Mouse (Mus musculus) cerebral cortex, adult 2 months (tissue): ENCODE results near the gene Stag2.

Experiments
- WGBS: fragments of 180-500 bp; shearing (Covaris S2); methylation state at CpG from one replicate; pipeline ENCODE4 v1.1.7; 2018; 5-methylcytosine and 5-hydroxymethylcytosine counted together

Stag2 gene

GRCm38 (mm10) chrX:42148788-42149556, at the start of gene Stag2:
Gene Stag2, plus strand, starts transcription at chrX:42149317.
- WGBS: 5% methylated on average over 59 of the region's 76 CpGs

DNA sequence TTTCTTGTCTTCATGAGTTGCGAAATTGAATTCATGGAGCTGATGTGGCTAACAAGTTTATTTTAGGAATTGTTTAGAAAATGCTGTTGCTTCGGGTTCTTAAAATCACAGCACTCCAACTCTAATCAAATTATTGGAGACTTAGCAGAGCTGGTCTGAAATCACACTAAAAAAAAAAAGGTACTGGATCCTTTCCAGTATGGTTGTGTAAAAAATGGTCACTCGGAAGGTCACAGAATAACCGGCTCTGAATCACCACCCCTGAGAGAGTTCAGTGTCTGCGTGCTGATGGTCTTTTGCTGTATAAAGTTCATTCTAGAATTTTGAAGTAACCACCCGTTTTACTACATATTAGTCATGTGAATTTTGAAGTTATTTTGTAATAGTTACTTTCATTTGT, 42.0 kb upstream of the Stag2 start:
- WGBS: 89% methylated on average over 6 of the region's 6 CpGs

DNA sequence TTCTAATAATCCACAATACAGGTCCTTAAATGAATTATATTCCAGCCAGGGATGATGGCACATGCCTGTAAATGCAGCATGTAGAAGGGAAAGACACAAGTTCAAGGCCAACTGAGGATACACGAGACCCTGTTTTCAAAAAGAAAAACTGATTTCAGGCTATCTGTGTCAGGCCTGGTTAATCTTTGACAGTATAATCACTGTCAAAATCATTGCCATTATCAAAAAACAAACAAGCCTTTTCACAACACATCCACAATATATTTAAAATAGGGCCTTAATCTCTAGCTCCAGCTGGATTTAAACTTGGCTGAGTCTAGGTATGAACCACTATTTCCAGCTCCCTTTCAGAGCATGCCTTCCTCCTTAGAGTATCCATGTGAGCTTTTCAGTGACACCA, 38.5 kb upstream of the Stag2 start:
- 81% methylated on average over 1 of the region's 1 CpGs for WGBS

DNA sequence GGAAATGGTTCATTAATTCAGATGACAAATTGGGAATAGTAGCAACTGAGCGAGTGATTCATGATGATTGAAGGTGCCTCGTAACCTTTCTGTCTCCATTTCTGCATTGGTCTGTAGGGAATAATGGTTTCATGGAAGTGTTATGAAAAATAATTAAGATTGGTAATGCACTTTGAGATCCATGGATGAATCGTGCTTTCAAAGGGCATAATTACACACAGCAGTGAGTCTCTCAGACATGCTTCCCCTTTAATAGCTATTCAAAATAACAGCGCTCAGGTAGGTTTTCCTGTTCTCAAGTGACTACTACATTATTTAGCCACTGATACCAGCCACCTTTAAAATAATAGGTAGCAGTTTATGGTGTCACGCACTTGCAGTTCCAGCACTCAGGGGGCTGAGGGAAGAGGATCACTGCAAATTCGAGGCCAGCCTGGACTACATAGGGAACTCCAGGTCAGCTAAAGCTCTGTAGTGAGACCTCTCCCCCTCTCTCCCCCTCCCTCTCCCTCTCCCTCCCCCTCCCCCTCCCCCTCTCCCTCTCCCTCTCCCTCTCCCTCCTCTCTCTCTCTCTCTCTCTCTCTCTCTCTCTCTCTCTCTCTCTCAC, 29.6 kb upstream of the Stag2 start:
- 93% methylated on average over 6 of the region's 6 CpGs for WGBS

- 73% methylated on average over 5 of the region's 5 CpGs for WGBS
These were observed 24.0 kb upstream of the Stag2 start for GRCm38 (mm10) chrX:42124963-42125697.

DNA sequence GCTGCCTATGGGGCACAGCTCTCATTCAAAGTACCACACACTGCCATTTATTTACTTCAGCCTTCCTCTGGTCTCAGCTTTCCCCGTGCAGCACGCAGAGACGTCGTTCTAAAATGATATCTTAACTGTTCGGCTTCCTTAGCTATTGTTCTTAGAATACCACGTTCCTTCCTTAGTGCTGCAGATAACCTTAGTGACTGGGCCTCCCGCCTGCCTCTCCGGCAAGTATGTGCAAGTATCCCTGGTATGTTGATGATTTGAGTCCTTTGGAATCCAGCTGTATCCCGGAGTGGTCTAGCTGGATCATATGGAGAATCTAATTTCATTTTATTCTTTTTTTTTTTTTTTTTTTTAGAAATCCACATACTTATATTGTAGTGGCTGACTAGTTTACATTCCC, 9.2 kb upstream of the Stag2 start:
- 73% methylated on average over 9 of the region's 9 CpGs for WGBS

- WGBS: 78% methylated on average over 3 of the region's 3 CpGs
These were observed 6.5 kb upstream of the Stag2 start for GRCm38 (mm10) chrX:42142620-42143019.

- WGBS: 88% methylated on average over 4 of the region's 4 CpGs
These were observed 5.1 kb upstream of the Stag2 start for GRCm38 (mm10) chrX:42143991-42144390.

- WGBS: 49% methylated on average over 5 of the region's 5 CpGs
These were observed 1.1 kb upstream of the Stag2 start for GRCm38 (mm10) chrX:42148016-42148451.

GRCm38 (mm10) chrX:42149557-42150345, 634 bp downstream of the Stag2 start:
- 2% methylated on average over 43 of the region's 71 CpGs for WGBS

- WGBS: 6% methylated on average over 24 of the region's 40 CpGs
These were observed 1.4 kb downstream of the Stag2 start for GRCm38 (mm10) chrX:42150346-42151023.

GRCm38 (mm10) chrX:42151024-42151754, 2.1 kb downstream of the Stag2 start:
- 4% methylated on average over 25 of the region's 25 CpGs for WGBS

GRCm38 (mm10) chrX:42151903-42152369, 2.8 kb downstream of the Stag2 start:
- WGBS: 2% methylated on average over 17 of the region's 17 CpGs

- WGBS: 8% methylated on average over 4 of the region's 4 CpGs
These were observed 3.9 kb downstream of the Stag2 start for GRCm38 (mm10) chrX:42153056-42153455.

DNA sequence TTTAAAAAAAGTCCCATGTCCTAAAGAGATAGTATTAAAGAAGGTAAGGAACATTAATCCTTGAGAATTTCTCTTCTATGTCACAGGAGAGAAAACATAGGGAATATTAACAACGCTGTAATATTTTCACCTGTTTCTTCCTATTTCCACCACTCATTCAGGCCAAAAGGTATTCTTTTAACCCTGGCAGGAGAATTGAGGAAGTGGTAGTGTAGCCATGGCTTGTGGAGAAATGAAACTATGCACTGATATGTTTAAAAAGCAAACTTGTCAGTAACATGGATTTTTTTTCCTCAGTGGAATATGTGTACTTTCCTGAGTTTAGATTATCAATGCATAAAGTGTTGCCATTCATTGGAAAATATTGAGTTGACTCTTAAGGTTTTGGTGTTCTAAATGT, 16.3 kb downstream of the Stag2 start:
- WGBS: 87% methylated on average over 1 of the region's 1 CpGs

- whole genome bisulfite sequencing: 71% methylated on average over 5 of the region's 5 CpGs
These were observed 21.7 kb downstream of the Stag2 start for GRCm38 (mm10) chrX:42170811-42171210.

GRCm38 (mm10) chrX:42187590-42187989, 38.5 kb downstream of the Stag2 start:
- 86% methylated on average over 3 of the region's 3 CpGs for WGBS

DNA sequence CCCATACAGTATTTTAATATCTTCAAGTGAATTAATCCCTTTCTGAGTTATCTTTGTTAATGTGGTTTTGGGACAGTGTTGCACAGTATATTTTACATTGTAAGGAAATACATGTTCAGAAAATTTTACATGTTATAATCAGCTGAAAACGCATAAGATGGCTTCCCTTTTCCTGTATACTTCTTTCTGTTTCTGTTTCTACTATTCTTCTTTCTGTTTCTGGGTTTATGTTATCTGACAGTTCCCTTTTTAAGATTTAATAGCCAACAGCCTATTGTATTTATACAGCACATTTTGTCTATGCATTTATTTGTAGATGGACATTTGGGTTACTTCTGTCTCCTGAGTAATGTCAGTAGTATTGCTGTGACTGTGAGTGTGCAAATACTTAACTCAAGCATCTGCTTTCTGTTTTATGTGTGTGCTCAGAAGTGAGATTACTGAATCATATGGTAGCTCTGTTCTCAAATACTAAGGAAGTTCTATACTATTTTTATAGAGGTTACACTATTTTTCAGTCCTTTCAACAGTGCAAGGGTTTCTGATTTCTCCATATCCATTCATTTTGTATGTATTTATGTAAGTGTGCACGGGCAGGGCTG, 39.8 kb downstream of the Stag2 start:
- WGBS: 68% methylated on average over 2 of the region's 2 CpGs

DNA sequence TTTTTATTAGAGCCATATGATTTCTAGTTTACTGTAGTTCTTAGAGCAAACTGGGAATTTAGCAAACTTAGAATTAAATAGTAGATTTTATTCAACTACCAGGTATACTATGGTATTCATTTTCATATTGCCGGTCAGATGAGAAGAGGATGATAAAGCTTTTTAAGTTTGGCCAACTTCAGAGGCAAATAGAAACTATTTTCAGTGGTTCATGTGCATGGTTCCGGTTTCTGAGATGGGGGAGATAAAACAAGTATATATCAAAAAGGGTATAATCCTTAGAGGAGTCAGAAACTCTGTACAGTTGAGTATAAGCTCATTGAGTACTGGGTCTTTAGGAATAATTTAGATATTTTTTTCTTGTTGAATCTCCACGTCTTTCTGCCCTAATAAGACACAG, 45.5 kb downstream of the Stag2 start:
- 78% methylated on average over 3 of the region's 3 CpGs for WGBS

DNA sequence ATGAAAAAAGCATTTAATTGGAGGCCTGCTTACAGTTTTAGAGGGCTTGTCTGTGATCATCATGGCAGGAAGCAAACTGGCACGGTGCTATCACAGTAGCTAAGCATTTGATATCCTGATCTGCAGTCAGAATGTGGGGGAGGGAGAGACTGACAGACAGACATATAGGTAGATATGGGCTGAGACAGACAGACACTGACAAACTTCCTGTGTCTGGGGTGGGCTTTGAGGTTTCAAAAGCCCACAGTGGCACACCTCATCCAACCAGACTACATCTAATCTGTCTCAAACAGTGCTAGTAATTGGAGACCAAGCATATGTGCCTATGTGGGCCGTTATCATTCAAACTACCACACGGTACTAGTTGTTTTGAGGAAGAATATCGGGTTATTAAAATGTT, 53.4 kb downstream of the Stag2 start:
- 99% methylated on average over 4 of the region's 4 CpGs for WGBS
